Mouse (Mus musculus) liver, embryonic 14.5 days (tissue): Measurements from ENCODE around the gene Bcar3.

Experiments
- CTCF ChIP-seq: IDR thresholded peaks from 2 replicates; pipeline ENCODE4 v1.5.1; 2016; ENCODE audit warnings: antibody characterized with exemption, low read depth, control low read depth
- EP300 ChIP-seq: IDR thresholded peaks from 2 replicates; pipeline ENCODE4 v1.6.1; 2016; ENCODE audit warnings: antibody characterized with exemption, low read depth

DNA sequence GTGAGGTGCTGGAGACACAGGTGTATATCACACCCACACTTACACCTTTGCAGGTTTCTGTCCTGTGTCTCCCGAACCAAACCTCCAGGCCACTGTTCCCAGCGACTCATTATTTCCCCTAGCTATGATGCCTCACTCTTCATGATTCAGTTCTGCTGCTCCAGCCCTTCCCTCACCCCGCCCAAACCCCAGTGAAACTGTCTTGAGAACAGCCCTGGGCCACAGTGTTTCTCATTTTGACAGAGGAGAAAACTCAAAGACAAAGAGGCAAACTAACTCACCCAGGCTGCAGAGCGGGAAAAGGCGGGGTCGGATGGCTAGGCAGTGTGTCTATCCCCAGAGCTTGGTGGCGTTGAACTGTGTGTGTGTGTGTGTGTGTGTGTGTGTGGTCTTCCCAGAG lies 204.6 kb downstream of the Bcar3 start:
- TF ChIP-seq CTCF (no peak), EP300 (no peak)
